ENCODE assay signal across 8 mouse cellular contexts in genomic region chr13:14618724-14619123, GRCm38 (mm10). TPM values are rescaled to one million over a fixed set of nuclear protein-coding genes. Genes with fewer than 3 reads are reported as not detected.
DNase-seq lines count a peak whose midpoint lies in the region; ATAC-seq and TF ChIP-seq lines count a peak whose summit lies in the region.

No protein-coding gene starts in this region.

- H3K4me1 ChIP-seq in heart, adult 2 months (ENCODE audit: control insufficient read depth, insufficient read depth, low read length), result peaks cover 2% of the 10 kb centered on the region; the same call in 1 of the 2 replicates
- peaks cover 8% of the 10 kb centered on the region for H3K4me1 ChIP-seq in heart, embryonic 12.5 days (replicated peaks)
- peaks cover 11% of the 10 kb centered on the region for H3K4me1 ChIP-seq in forebrain, embryonic 15.5 days
- 0 out of 2 replicates have a peak, but pooled peaks cover 5% of the 10 kb centered on the region for H3K4me1 ChIP-seq in midbrain, embryonic 12.5 days

- no peak overlapping the region for H3K27ac ChIP-seq in heart, adult 2 months
- H3K27ac ChIP-seq in heart, embryonic 12.5 days (ENCODE audit: poor library complexity, severe bottlenecking), result no peak overlapping the region
- no peak overlapping the region for H3K27ac ChIP-seq in forebrain, embryonic 15.5 days (replicated peaks)
- no peak overlapping the region for H3K27ac ChIP-seq in midbrain, embryonic 12.5 days (replicated peaks)

- DNase-seq in heart, adult 2 months, result peak; percentile 43 to 60
- peak; percentile 47 for DNase-seq in cerebellum, adult 11 months
- DNase-seq in left cerebral cortex, postnatal 10 days (ENCODE audit: extremely low spot score in 1 of 2, low spot score in 2 of 2), result peak; percentile 43 to 65
- DNase-seq in spleen, adult 12 weeks (ENCODE audit: low spot score), result peak; percentile 58

- peaks cover 16% of the 10 kb centered on the region for H3K36me3 ChIP-seq in heart, adult 2 months (ENCODE audit: control insufficient read depth, insufficient read depth, low read length)
- H3K36me3 ChIP-seq in heart, embryonic 12.5 days, result peaks cover 56% of the 10 kb centered on the region
- peaks cover 44% of the 10 kb centered on the region for H3K36me3 ChIP-seq in forebrain, embryonic 15.5 days
- H3K36me3 ChIP-seq in midbrain, embryonic 12.5 days, result peaks cover 51% of the 10 kb centered on the region

- H3K4me2 ChIP-seq in heart, embryonic 12.5 days, result no peak overlapping the region
- H3K4me2 ChIP-seq in forebrain, embryonic 15.5 days (replicated peaks), result no peak overlapping the region
- H3K4me2 ChIP-seq in midbrain, embryonic 12.5 days (replicated peaks), result no peak overlapping the region

- intact Hi-C loops in heart, adult 2 months (cut with DNase I), result loop anchor here (1.0 to 10.0 kb wide), 2 partner anchors 10 to 554 kb away; partner anchors contain the start of genes Arid4b and Ggps1
- intact Hi-C loops in left cerebral cortex, postnatal 10 days (cut with DNase I), result loop anchor here (10.0 kb wide), 1 partner anchor 554 kb away; the partner anchor contains the start of genes Arid4b and Ggps1

- H3K27me3 ChIP-seq in heart, adult 2 months (ENCODE audit: control insufficient read depth, insufficient read depth, low read length), result no peaks in the 10 kb centered on the region
- no peaks in the 10 kb centered on the region for H3K27me3 ChIP-seq in heart, embryonic 12.5 days (replicated peaks)
- no peaks in the 10 kb centered on the region for H3K27me3 ChIP-seq in forebrain, embryonic 15.5 days
- H3K27me3 ChIP-seq in midbrain, embryonic 12.5 days, result no peaks in the 10 kb centered on the region

- TF ChIP-seq CTCF in heart, adult 2 months (IDR thresholded peaks at IDR 0.05), result peak; percentile 100

- WGBS in heart, adult 2 months, result 18% methylated on average over 2 of the region's 2 CpGs
- 43% methylated on average over 2 of the region's 2 CpGs for WGBS in heart, embryonic 12.5 days
- WGBS in forebrain, embryonic 15.5 days, result 35% methylated on average over 2 of the region's 2 CpGs
- 60% methylated on average over 2 of the region's 2 CpGs for WGBS in midbrain, embryonic 12.5 days

- TF ChIP-seq POLR2A in heart, adult 2 months (IDR thresholded peaks at IDR 0.05; ENCODE audit: insufficient read depth, low read depth, low read length), result no peak

- H3K9me3 ChIP-seq in heart, embryonic 12.5 days (replicated peaks), result no peaks in the 10 kb centered on the region
- H3K9me3 ChIP-seq in forebrain, embryonic 15.5 days, result no peaks in the 10 kb centered on the region
- no peaks in the 10 kb centered on the region for H3K9me3 ChIP-seq in midbrain, embryonic 12.5 days

- ATAC-seq in heart, embryonic 12.5 days (ENCODE audit: insufficient number of reproducible peaks, low FRiP score), result no peak
- peak; percentile 75 for ATAC-seq in forebrain, embryonic 15.5 days (replicated peaks)
- ATAC-seq in inflammation-experienced regulatory T-cells, adult 6 months, result peak; percentile 93
- ATAC-seq in midbrain, embryonic 12.5 days (ENCODE audit: low FRiP score, low read depth), result peak; percentile 58; the same call in 1 of the 2 replicates

- no peak overlapping the region for H3K9ac ChIP-seq in heart, adult 2 months (ENCODE audit: low read depth, low read length)
- no peak overlapping the region for H3K9ac ChIP-seq in heart, embryonic 12.5 days
- no peak overlapping the region for H3K9ac ChIP-seq in forebrain, embryonic 15.5 days (replicated peaks)
- H3K9ac ChIP-seq in midbrain, embryonic 12.5 days (replicated peaks), result no peak overlapping the region

- TF ChIP-seq EP300 in heart, adult 2 months (IDR thresholded peaks at IDR 0.05; ENCODE audit: insufficient read depth, low read depth, low read length), result no peak

- H3K4me3 ChIP-seq in heart, adult 2 months, result no peak overlapping the region
- H3K4me3 ChIP-seq in heart, embryonic 12.5 days, result no peak overlapping the region
- H3K4me3 ChIP-seq in forebrain, embryonic 15.5 days, result no peak overlapping the region
- no peak overlapping the region for H3K4me3 ChIP-seq in midbrain, embryonic 12.5 days

- peaks cover 5% of the 10 kb centered on the region; the same call in 1 of the 2 replicates for H3K79me2 ChIP-seq in heart, adult 2 months (replicated peaks; ENCODE audit: control insufficient read depth, insufficient read depth, low read length)

RNA-seq across cellular contexts. Expression of gene Psma2, which starts 5.7 kb away (rescaled TPM):
- total RNA-seq in heart, adult 2 months (2021), result 10 to 100 TPM; 54.4 to 58.8 TPM
- 33.5 and 60.0 TPM in 2 replicates for polyA plus RNA-seq in heart, adult 2 months (2012; rRNA removed)
- 132 and 137 TPM in 2 replicates for polyA plus RNA-seq in heart, embryonic 12.5 days (2016; fragmentation: Nextera tagmentation; extraction: Ambion mirVana)
- polyA plus RNA-seq in forebrain, embryonic 15.5 days (2015; fragmentation: Nextera tagmentation; extraction: Ambion mirVana), result 173 and 187 TPM in 2 replicates
- polyA plus RNA-seq in inflammation-experienced regulatory T-cells, adult 6 months (2017; shearing (Covaris generic)), result 100 to 1,000 TPM; 172 to 236 (median 177) TPM
- total RNA-seq in left cerebral cortex, postnatal 10 days (2021), result 10 to 100 TPM; 66.0 to 66.7 TPM
- polyA plus RNA-seq in midbrain, embryonic 12.5 days (2016; fragmentation: Nextera tagmentation; extraction: Ambion mirVana), result 174 and 178 TPM in 2 replicates

RNA-seq across cellular contexts. Expression of gene Mrpl32, which starts 5.8 kb away (rescaled TPM):
- total RNA-seq in heart, adult 2 months (2021), result 10 to 100 TPM; 40.1 to 42.3 TPM
- 10.4 and 17.9 TPM in 2 replicates for polyA plus RNA-seq in heart, adult 2 months (2012; rRNA removed)
- polyA plus RNA-seq in heart, embryonic 12.5 days (2016; fragmentation: Nextera tagmentation; extraction: Ambion mirVana), result 106 and 120 TPM in 2 replicates
- 114 TPM in 2 replicates for polyA plus RNA-seq in forebrain, embryonic 15.5 days (2015; fragmentation: Nextera tagmentation; extraction: Ambion mirVana)
- 100 to 1,000 TPM; 110 to 146 (median 130) TPM for polyA plus RNA-seq in inflammation-experienced regulatory T-cells, adult 6 months (2017; shearing (Covaris generic))
- 10 to 100 TPM; 28.6 to 30.5 TPM for total RNA-seq in left cerebral cortex, postnatal 10 days (2021)
- 107 and 114 TPM in 2 replicates for polyA plus RNA-seq in midbrain, embryonic 12.5 days (2016; fragmentation: Nextera tagmentation; extraction: Ambion mirVana)

RNA-seq across cellular contexts. Expression of gene AW209491, which starts 11.2 kb away (rescaled TPM):
- total RNA-seq in heart, adult 2 months (2021), result 10 to 100 TPM; 11.5 to 12.3 TPM
- polyA plus RNA-seq in heart, adult 2 months (2012; rRNA removed), result 3.6 and 9.1 TPM in 2 replicates
- 18.4 and 18.6 TPM in 2 replicates for polyA plus RNA-seq in heart, embryonic 12.5 days (2016; fragmentation: Nextera tagmentation; extraction: Ambion mirVana)
- 38.8 and 44.0 TPM in 2 replicates for polyA plus RNA-seq in forebrain, embryonic 15.5 days (2015; fragmentation: Nextera tagmentation; extraction: Ambion mirVana)
- 10 to 100 TPM; 16.4 to 25.4 (median 24.1) TPM for polyA plus RNA-seq in inflammation-experienced regulatory T-cells, adult 6 months (2017; shearing (Covaris generic))
- 10 to 100 TPM; 20.2 to 21.1 TPM for total RNA-seq in left cerebral cortex, postnatal 10 days (2021)
- 32.5 and 34.8 TPM in 2 replicates for polyA plus RNA-seq in midbrain, embryonic 12.5 days (2016; fragmentation: Nextera tagmentation; extraction: Ambion mirVana)
